Mouse (Mus musculus) gastrocnemius, postnatal 14 days (tissue): ENCODE data around the gene Gucy2c. TPM values are rescaled to one million over a fixed set of nuclear protein-coding genes. Genes with fewer than 3 reads are reported as not detected.
A peak's percentile ranks its signal among the peaks of the same experiment; 100 is the strongest.

Experiments
- DNase-seq: peaks from one replicate; pipeline ENCODE4 v3.0.0; 2021; ENCODE audit warnings: mixed read lengths
- intact Hi-C: fragments of 180-260 bp; cut with DNase I; formaldehyde crosslinking; loops from one replicate; pipeline ENCODE4 v1.15.1; 2025; ENCODE audit warnings: low total_unique reads
- total RNA-seq, 2 experiments: library from RNA; stranded (reverse); gene quantifications; 2 replicates each; pipeline ENCODE4 v1.2.3; 2021

Gucy2c gene
- total RNA-seq, 2 experiments from 2014 or later: not detected

GRCm38 (mm10) chr6:136685433-136685832 is 96.1 kb downstream of the Gucy2c start:
- DNase-seq: no peak
- intact Hi-C loops: no loop called here

- no peak for DNase-seq
- intact Hi-C loops: no loop called here
Measured at GRCm38 (mm10) chr6:136683410-136684334, 97.9 kb downstream of the Gucy2c start.

- no peak for DNase-seq
- intact Hi-C loops: no loop called here
Measured at GRCm38 (mm10) chr6:136679381-136679780, 102.2 kb downstream of the Gucy2c start.

- no peak for DNase-seq
- intact Hi-C loops: no loop called here
Measured at GRCm38 (mm10) chr6:136674935-136675334, 106.6 kb downstream of the Gucy2c start.

GRCm38 (mm10) chr6:136672467-136672866 is 109.1 kb downstream of the Gucy2c start:
- intact Hi-C loops: no loop called here
- DNase-seq: peak; percentile 66

- intact Hi-C loops: no loop called here
- no peak for DNase-seq
Measured at GRCm38 (mm10) chr6:136669274-136669673, 112.3 kb downstream of the Gucy2c start.

- intact Hi-C loops: no loop called here
- DNase-seq: no peak
Measured at GRCm38 (mm10) chr6:136668266-136668986, 113.1 kb downstream of the Gucy2c start.

- no peak for DNase-seq
Measured at GRCm38 (mm10) chr6:136662063-136662462, 119.5 kb downstream of the Gucy2c start.

GRCm38 (mm10) chr6:136661706-136662016 is 119.9 kb downstream of the Gucy2c start, which contains the start of gene Plbd1:
TSS of gene Plbd1 (minus strand) at chr6:136661928.
- peak; percentile 86 for DNase-seq
- intact Hi-C loops: no loop called here

More at GRCm38 (mm10) chr6:136662063-136662462, 119.5 kb downstream of the Gucy2c start:
- intact Hi-C loops: no loop called here

GRCm38 (mm10) chr6:136660831-136661705 is 120.5 kb downstream of the Gucy2c start:
- intact Hi-C loops: no loop called here
- DNase-seq: no peak

- intact Hi-C loops: no loop called here
Measured at GRCm38 (mm10) chr6:136659226-136659625, 122.3 kb downstream of the Gucy2c start.

GRCm38 (mm10) chr6:136658303-136658702 is 123.3 kb downstream of the Gucy2c start:
- DNase-seq: no peak
- intact Hi-C loops: no loop called here

More at GRCm38 (mm10) chr6:136659226-136659625, 122.3 kb downstream of the Gucy2c start:
- no peak for DNase-seq

- DNase-seq: no peak
- intact Hi-C loops: no loop called here
Measured at GRCm38 (mm10) chr6:136655786-136656185, 125.8 kb downstream of the Gucy2c start.

GRCm38 (mm10) chr6:136654470-136654869 is 127.1 kb downstream of the Gucy2c start:
- no peak for DNase-seq
- intact Hi-C loops: no loop called here

- intact Hi-C loops: no loop called here
- no peak for DNase-seq
Measured at GRCm38 (mm10) chr6:136653331-136653730, 128.2 kb downstream of the Gucy2c start.

GRCm38 (mm10) chr6:136650664-136651063 is 130.9 kb downstream of the Gucy2c start:
- DNase-seq: no peak
- intact Hi-C loops: no loop called here

- intact Hi-C loops: no loop called here
Measured at GRCm38 (mm10) chr6:136647455-136647861, 134.1 kb downstream of the Gucy2c start.

More at GRCm38 (mm10) chr6:136647455-136647861, 134.1 kb downstream of the Gucy2c start:
- DNase-seq: no peak
